ENCODE assay signal across 18 mouse cellular contexts in the genomic region with DNA sequence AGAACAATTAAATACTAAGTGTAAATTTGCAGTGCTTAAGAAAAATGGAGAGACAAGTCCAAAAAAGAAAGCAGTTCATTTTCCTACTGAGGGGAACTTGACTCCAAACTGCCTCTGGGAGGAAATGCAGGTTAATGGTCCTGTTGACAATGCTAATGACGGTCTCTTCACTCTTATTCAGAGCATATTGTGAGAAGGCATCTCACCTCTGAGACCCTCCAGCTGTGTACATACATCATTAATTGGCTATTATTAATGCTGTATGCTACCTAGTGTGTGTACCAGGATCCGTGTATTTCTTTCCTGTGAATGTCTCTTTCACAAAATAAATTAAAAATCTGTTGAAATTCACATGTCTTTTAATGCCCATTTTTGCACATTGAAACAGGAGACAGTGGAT. TPM values are rescaled to one million over a fixed set of nuclear protein-coding genes. Genes with fewer than 3 reads are reported as not detected.
"Had no signal": no experiment of that assay in that cellular context is flagged by ENCODE, and none has a peak within 500 bp of the region (broad histone marks: within the 10 kb centered on the region; RNA-seq: fewer than 3 reads in every experiment).

No protein-coding gene starts in this region.

- H3K27ac ChIP-seq: neural tube, embryonic 13.5 days; neural tube, embryonic 15.5 days; stomach, embryonic 15.5 days; stomach, postnatal 0 days had no signal

- H3K9me3 ChIP-seq: neural tube, embryonic 13.5 days; neural tube, embryonic 15.5 days; stomach, embryonic 15.5 days had no signal

- H3K9ac ChIP-seq: neural tube, embryonic 13.5 days; neural tube, embryonic 15.5 days; stomach, embryonic 15.5 days had no signal

- H3K36me3 ChIP-seq: neural tube, embryonic 13.5 days; neural tube, embryonic 15.5 days; stomach, embryonic 15.5 days had no signal

- H3K4me3 ChIP-seq: neural tube, embryonic 13.5 days; neural tube, embryonic 15.5 days; stomach, embryonic 15.5 days had no signal

- H3K4me1 ChIP-seq: neural tube, embryonic 13.5 days; neural tube, embryonic 15.5 days; stomach, embryonic 15.5 days had no signal

- H3K4me2 ChIP-seq: neural tube, embryonic 13.5 days; neural tube, embryonic 15.5 days; stomach, embryonic 15.5 days had no signal

- H3K27me3 ChIP-seq: neural tube, embryonic 13.5 days; neural tube, embryonic 15.5 days; stomach, embryonic 15.5 days had no signal

- DNase-seq: retina, postnatal 1 day; right cerebral cortex, adult 18-20 months; right cerebral cortex, postnatal 14 days; right cerebral cortex, postnatal 25 days; right cerebral cortex, postnatal 4 days; spleen, adult 18-20 months; thymus, adult 18-20 months; thymus, adult 2 months; thymus, postnatal 14 days; thymus, postnatal 25 days; thymus, postnatal 36 days; thymus, postnatal 4 days had no signal

RNA-seq across cellular contexts. Expression of a gene that starts 47.2 kb away (rescaled TPM):
- polyA plus RNA-seq: small intestine, adult 2 months had no signal

RNA-seq across cellular contexts. Expression of a gene that starts 47.5 kb away (rescaled TPM):
- polyA plus RNA-seq: small intestine, adult 2 months; urinary bladder, adult 2 months had no signal
